Mouse (Mus musculus): ENCODE data around the gene Kctd7. TPM values are rescaled to one million over a fixed set of nuclear protein-coding genes. Genes with fewer than 3 reads are reported as not detected.
A peak's percentile ranks its signal among the peaks of the same experiment; 100 is the strongest.

The Kctd7 gene
- total RNA-seq, 1 experiment, result 1.2 TPM

GRCm38 (mm10) chr5:130143977-130144333 lies 706 bp upstream of the Kctd7 start:
- H3K9ac ChIP-seq (ENCODE audit: insufficient read depth, low read depth, low read length, poor library complexity, severe bottlenecking), result peak overlapping the region; percentile 21; the same call in 1 of the 2 replicates
- in situ Hi-C loops (cut with MboI; ENCODE audit: low sequenced_read_pairs in 2 of 2, unreplicated experiment in 2 of 2), result no loop called here
- no peaks in the 10 kb centered on the region; a peak in 1 of 4 replicates for H3K4me1 ChIP-seq (ENCODE audit: control insufficient read depth in 2 of 2, insufficient read depth in 2 of 2, low read length in 2 of 2, poor library complexity in 1 of 2)
- no peaks in the 10 kb centered on the region for H3K9me3 ChIP-seq (ENCODE audit: control insufficient read depth, insufficient read depth, low read depth, low read length)
- H3K4me3 ChIP-seq (ENCODE audit: insufficient read depth in 1 of 2, low read depth in 1 of 2, low read length in 2 of 2, poor library complexity in 1 of 2, severe bottlenecking in 1 of 2), result peak overlapping the region; percentile 75 to 89
- TF ChIP-seq ZNF384 (IDR thresholded peaks at IDR 0.05; ENCODE audit: low read depth, low read length) (no peak), HCFC1 (IDR thresholded peaks at IDR 0.05; ENCODE audit: borderline replicate concordance, insufficient read depth, low read length) (no peak), MAFK (IDR thresholded peaks at IDR 0.05; ENCODE audit: insufficient read depth, low read depth, low read length) (no peak), ZC3H11A (IDR thresholded peaks at IDR 0.05; ENCODE audit: borderline replicate concordance, low read depth, low read length) (0 out of 2 replicates have a peak, but pooled peaks have one; percentile 15)
- peak; percentile 28 for DNase-seq (ENCODE audit: low read depth, low spot score)
- no peak overlapping the region for H3K27ac ChIP-seq (ENCODE audit: insufficient read depth, low read depth, low read length, poor library complexity, severe bottlenecking)
- H3K36me3 ChIP-seq (ENCODE audit: control insufficient read depth, insufficient read depth, low read length, poor library complexity, severe bottlenecking), result no peaks in the 10 kb centered on the region

GRCm38 (mm10) chr5:130145961-130146360 lies 1.3 kb downstream of the Kctd7 start:
- Histone ChIP-seq H3K27ac (ENCODE audit: insufficient read depth, low read depth, low read length, poor library complexity, severe bottlenecking) (no peak overlapping the region), H3K4me3 (ENCODE audit: insufficient read depth in 1 of 2, low read depth in 1 of 2, low read length in 2 of 2, poor library complexity in 1 of 2, severe bottlenecking in 1 of 2) (no peak overlapping the region), H3K9ac (ENCODE audit: insufficient read depth, low read depth, low read length, poor library complexity, severe bottlenecking) (no peak overlapping the region), H3K4me1 (ENCODE audit: control insufficient read depth in 2 of 2, insufficient read depth in 2 of 2, low read length in 2 of 2, poor library complexity in 1 of 2) (no peaks in the 10 kb centered on the region; a peak in 1 of 4 replicates), H3K36me3 (ENCODE audit: control insufficient read depth, insufficient read depth, low read length, poor library complexity, severe bottlenecking) (no peaks in the 10 kb centered on the region), H3K9me3 (ENCODE audit: control insufficient read depth, insufficient read depth, low read depth, low read length) (no peaks in the 10 kb centered on the region)
- in situ Hi-C loops (cut with MboI; ENCODE audit: low sequenced_read_pairs in 2 of 2, unreplicated experiment in 2 of 2), result no loop called here
- no peak for DNase-seq (ENCODE audit: low read depth, low spot score)
- TF ChIP-seq HCFC1 (IDR thresholded peaks at IDR 0.05; ENCODE audit: borderline replicate concordance, insufficient read depth, low read length) (no peak), MAFK (IDR thresholded peaks at IDR 0.05; ENCODE audit: insufficient read depth, low read depth, low read length) (no peak), ZNF384 (IDR thresholded peaks at IDR 0.05; ENCODE audit: low read depth, low read length) (no peak), CHD2 (IDR thresholded peaks at IDR 0.05; ENCODE audit: low read depth, low read length) (no peak), ZC3H11A (IDR thresholded peaks at IDR 0.05; ENCODE audit: borderline replicate concordance, low read depth, low read length) (no peak)

GRCm38 (mm10) chr5:130149726-130150310 lies 5.2 kb downstream of the Kctd7 start:
- in situ Hi-C loops (cut with MboI; ENCODE audit: low sequenced_read_pairs in 2 of 2, unreplicated experiment in 2 of 2), result no loop called here
- Histone ChIP-seq H3K27ac (ENCODE audit: insufficient read depth, low read depth, low read length, poor library complexity, severe bottlenecking) (no peak overlapping the region), H3K4me3 (ENCODE audit: insufficient read depth in 1 of 2, low read depth in 1 of 2, low read length in 2 of 2, poor library complexity in 1 of 2, severe bottlenecking in 1 of 2) (no peak overlapping the region), H3K36me3 (ENCODE audit: control insufficient read depth, insufficient read depth, low read length, poor library complexity, severe bottlenecking) (no peaks in the 10 kb centered on the region), H3K9me3 (ENCODE audit: control insufficient read depth, insufficient read depth, low read depth, low read length) (no peaks in the 10 kb centered on the region), H3K4me1 (ENCODE audit: control insufficient read depth in 2 of 2, insufficient read depth in 2 of 2, low read length in 2 of 2, poor library complexity in 1 of 2) (no peaks in the 10 kb centered on the region; a peak in 1 of 4 replicates), H3K9ac (ENCODE audit: insufficient read depth, low read depth, low read length, poor library complexity, severe bottlenecking) (no peak overlapping the region)
- no peak for TF ChIP-seq CHD2 (IDR thresholded peaks at IDR 0.05; ENCODE audit: low read depth, low read length)
- TF ChIP-seq MAFK (IDR thresholded peaks at IDR 0.05; ENCODE audit: insufficient read depth, low read depth, low read length), result no peak
- no peak for TF ChIP-seq ZNF384 (IDR thresholded peaks at IDR 0.05; ENCODE audit: low read depth, low read length)
- DNase-seq (ENCODE audit: low read depth, low spot score), result no peak

GRCm38 (mm10) chr5:130154286-130154685 lies 9.6 kb downstream of the Kctd7 start:
- DNase-seq (ENCODE audit: low read depth, low spot score), result no peak
- TF ChIP-seq ZNF384 (IDR thresholded peaks at IDR 0.05; ENCODE audit: low read depth, low read length), result no peak
- H3K27ac ChIP-seq (ENCODE audit: insufficient read depth, low read depth, low read length, poor library complexity, severe bottlenecking), result no peak overlapping the region
- no peaks in the 10 kb centered on the region for H3K9me3 ChIP-seq (ENCODE audit: control insufficient read depth, insufficient read depth, low read depth, low read length)
- in situ Hi-C loops (cut with MboI; ENCODE audit: low sequenced_read_pairs in 2 of 2, unreplicated experiment in 2 of 2), result no loop called here
- no peaks in the 10 kb centered on the region for H3K36me3 ChIP-seq (ENCODE audit: control insufficient read depth, insufficient read depth, low read length, poor library complexity, severe bottlenecking)
- no peaks in the 10 kb centered on the region; a peak in 1 of 4 replicates for H3K4me1 ChIP-seq (ENCODE audit: control insufficient read depth in 2 of 2, insufficient read depth in 2 of 2, low read length in 2 of 2, poor library complexity in 1 of 2)
- H3K4me3 ChIP-seq (ENCODE audit: insufficient read depth in 1 of 2, low read depth in 1 of 2, low read length in 2 of 2, poor library complexity in 1 of 2, severe bottlenecking in 1 of 2), result no peak overlapping the region
- H3K9ac ChIP-seq (ENCODE audit: insufficient read depth, low read depth, low read length, poor library complexity, severe bottlenecking), result no peak overlapping the region

- Histone ChIP-seq H3K9ac (ENCODE audit: insufficient read depth, low read depth, low read length, poor library complexity, severe bottlenecking) (no peak overlapping the region), H3K27ac (ENCODE audit: insufficient read depth, low read depth, low read length, poor library complexity, severe bottlenecking) (no peak overlapping the region), H3K36me3 (ENCODE audit: control insufficient read depth, insufficient read depth, low read length, poor library complexity, severe bottlenecking) (no peaks in the 10 kb centered on the region), H3K9me3 (ENCODE audit: control insufficient read depth, insufficient read depth, low read depth, low read length) (no peaks in the 10 kb centered on the region), H3K4me1 (ENCODE audit: control insufficient read depth in 2 of 2, insufficient read depth in 2 of 2, low read length in 2 of 2, poor library complexity in 1 of 2) (no peaks in the 10 kb centered on the region), H3K4me3 (ENCODE audit: insufficient read depth in 1 of 2, low read depth in 1 of 2, low read length in 2 of 2, poor library complexity in 1 of 2, severe bottlenecking in 1 of 2) (no peak overlapping the region)
- in situ Hi-C loops (cut with MboI; ENCODE audit: low sequenced_read_pairs in 2 of 2, unreplicated experiment in 2 of 2), result no loop called here
- DNase-seq (ENCODE audit: low read depth, low spot score), result no peak
- TF ChIP-seq CHD2 (IDR thresholded peaks at IDR 0.05; ENCODE audit: low read depth, low read length) (no peak), ZC3H11A (IDR thresholded peaks at IDR 0.05; ENCODE audit: borderline replicate concordance, low read depth, low read length) (no peak), HCFC1 (IDR thresholded peaks at IDR 0.05; ENCODE audit: borderline replicate concordance, insufficient read depth, low read length) (no peak)
Observed at GRCm38 (mm10) chr5:130158545-130158944, 13.9 kb downstream of the Kctd7 start.
